Comparison of ENCODE assay signal across 13 mouse cellular contexts in the genomic region with DNA sequence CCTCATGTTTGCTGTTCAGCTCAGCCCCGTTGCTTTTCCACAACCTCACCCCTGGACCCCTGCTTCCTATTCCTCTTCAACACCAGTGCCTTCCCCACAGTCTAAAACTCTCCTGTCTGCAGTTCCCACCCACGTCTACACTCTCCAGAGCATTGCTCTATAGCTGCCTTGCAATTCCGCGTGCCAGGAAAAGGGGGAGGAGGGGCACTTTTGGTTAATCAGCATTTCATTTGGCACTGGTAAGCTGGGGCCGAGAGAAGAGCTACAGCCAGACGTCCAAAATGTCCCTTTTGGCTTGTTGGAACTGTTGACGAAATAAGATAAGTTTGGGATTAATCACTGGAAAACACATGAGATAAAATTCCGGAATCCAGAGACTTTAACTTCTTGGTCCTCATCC.
DNase-seq lines count a peak whose midpoint lies in the region; ATAC-seq lines count a peak whose summit lies in the region.
"Had no signal": no experiment of that assay in that cellular context is flagged by ENCODE, and none has a peak within 500 bp of the region (broad histone marks: within the 10 kb centered on the region; RNA-seq: fewer than 3 reads in every experiment).

No protein-coding gene starts in this region.

- no peak overlapping the region for H3K4me3 ChIP-seq in heart, embryonic 14.5 days (ENCODE audit: control insufficient read depth in 1 of 2, insufficient read depth in 1 of 2, low read depth in 1 of 2, low read length in 2 of 2)
- H3K4me3 ChIP-seq: midbrain, embryonic 15.5 days had no signal

- WGBS in heart, embryonic 14.5 days = 20% methylated on average over 8 of the region's 8 CpGs

- peak overlapping the region in 1 of 2 experiments; percentile 29; a peak in 2 of 4 replicates for H3K27ac ChIP-seq in heart, embryonic 14.5 days (replicated peaks in 1 of 2; ENCODE audit: control insufficient read depth in 1 of 2, insufficient read depth in 1 of 2, low read depth in 2 of 2, low read length in 2 of 2)
- H3K27ac ChIP-seq: hindbrain, postnatal 0 days; midbrain, embryonic 15.5 days had no signal

- no peak for DNase-seq in frontal cortex, postnatal 10 days (ENCODE audit: low spot score in 2 of 2)
- DNase-seq in MN1 (ENCODE audit: low spot score) = peak; percentile 27
- DNase-seq in kidney, postnatal 36 days = peak; percentile 19 to 34
- no peak for DNase-seq in thymus, postnatal 14 days
- DNase-seq in thymus, postnatal 25 days = no peak
- DNase-seq: B cell, adult 2 months had no signal

- peaks cover 11 to 17% of the 10 kb centered on the region in 2 experiments for H3K4me1 ChIP-seq in heart, embryonic 14.5 days (ENCODE audit: control insufficient read depth in 2 of 2, insufficient read depth in 2 of 2, low read length in 2 of 2)
- H3K4me1 ChIP-seq: midbrain, embryonic 15.5 days had no signal

- H3K4me2 ChIP-seq in heart, embryonic 14.5 days (ENCODE audit: low read length) = no peak overlapping the region
- H3K4me2 ChIP-seq: liver, embryonic 11.5 days; midbrain, embryonic 15.5 days had no signal

- no peak overlapping the region for H3K9ac ChIP-seq in heart, embryonic 14.5 days (ENCODE audit: low read length)
- H3K9ac ChIP-seq: midbrain, embryonic 15.5 days had no signal

- H3K27me3 ChIP-seq in heart, embryonic 14.5 days (ENCODE audit: control insufficient read depth, insufficient read depth, low read length) = 0 out of 2 replicates have a peak, but pooled peaks cover 4% of the 10 kb centered on the region
- H3K27me3 ChIP-seq: midbrain, embryonic 15.5 days had no signal

- peak; percentile 84 for ATAC-seq in frontal cortex, adult (ENCODE audit: low TSS enrichment)
- ATAC-seq in heart, embryonic 14.5 days (ENCODE audit: insufficient number of reproducible peaks, insufficient read depth, low FRiP score, low read depth) = peak; percentile 87
- no peak for ATAC-seq in erythroid progenitor cell, adult 5-6 weeks (replicated peaks; ENCODE audit: low FRiP score, poor library complexity, severe bottlenecking)
- ATAC-seq: hindbrain, postnatal 0 days; midbrain, embryonic 15.5 days; Patski had no signal

- H3K9me3 ChIP-seq in heart, embryonic 14.5 days (ENCODE audit: control insufficient read depth, low read length) = no peaks in the 10 kb centered on the region
- H3K9me3 ChIP-seq: midbrain, embryonic 15.5 days had no signal

- no peaks in the 10 kb centered on the region for H3K36me3 ChIP-seq in heart, embryonic 14.5 days (ENCODE audit: control insufficient read depth, insufficient read depth, low read length)
- H3K36me3 ChIP-seq: midbrain, embryonic 15.5 days had no signal

Comparison
In these comparisons a context has a peak if more than half of its experiments do, and no peak if none do; other contexts are left out.
1. DNase-seq: peak in MN1 (single experiment) and kidney, postnatal 36 days (2 of 2); none in frontal cortex, postnatal 10 days (0 of 2), thymus, postnatal 14 days (single experiment) and thymus, postnatal 25 days (single experiment).